Mouse (Mus musculus) MEL (cell line): ENCODE data around the gene Tpd52l2.

Experiments used
- CTCF ChIP-seq, 3 experiments: IDR thresholded peaks in 2 of 3; conservative IDR thresholded peaks in 1 of 3; 2 replicates each; pipeline ENCODE4 v1.5.1; 2011 to 2012; ENCODE audit warnings: low read length in 3 of 3, low read depth in 2 of 3, mild to moderate bottlenecking in 2 of 3, improper control_type of control experiment in 1 of 3, inconsistent platforms in 1 of 3, mixed read lengths in 1 of 3, moderate library complexity in 1 of 3; ENCODE audit not compliant: control insufficient read depth in 1 of 3, insufficient read depth in 1 of 3, poor library complexity in 1 of 3, severe bottlenecking in 1 of 3
- GATA1 ChIP-seq: IDR thresholded peaks from 2 replicates; pipeline ENCODE4 v1.6.1; 2011; ENCODE audit warnings: low read depth, low read length, improper control_type of control experiment
- MAFK ChIP-seq: IDR thresholded peaks from 2 replicates; pipeline ENCODE4 v1.6.1; 2011; ENCODE audit warnings: low read depth, mild to moderate bottlenecking, low read length, improper control_type of control experiment, borderline replicate concordance
- MEF2A ChIP-seq: IDR thresholded peaks from 2 replicates; pipeline ENCODE4 v1.6.1; 2014; ENCODE audit warnings: low read depth, mild to moderate bottlenecking, inconsistent platforms, low read length, improper control_type of control experiment; ENCODE audit not compliant: poor library complexity, insufficient replicate concordance, severe bottlenecking; ENCODE audit errors: extremely low read depth
- POLR2A ChIP-seq, 2 experiments: IDR thresholded peaks; 2 replicates each; pipeline ENCODE4 v1.6.1; 2011 to 2012; ENCODE audit warnings: low read length in 2 of 2, mild to moderate bottlenecking in 2 of 2, control low read depth in 1 of 2, improper control_type of control experiment in 1 of 2, low read depth in 1 of 2, moderate library complexity in 1 of 2; ENCODE audit not compliant: control insufficient read depth in 1 of 2, insufficient read depth in 1 of 2, poor library complexity in 1 of 2
- POLR2AphosphoS5 ChIP-seq: IDR thresholded peaks from 2 replicates; pipeline ENCODE4 v1.6.1; 2012; ENCODE audit warnings: low read depth, borderline replicate concordance, mild to moderate bottlenecking, inconsistent platforms, low read length, moderate library complexity, mixed read lengths
- RAD21 ChIP-seq: IDR thresholded peaks from 2 replicates; pipeline ENCODE4 v1.6.1; 2011; ENCODE audit warnings: mild to moderate bottlenecking, low read depth, low read length, improper control_type of control experiment
- UBTF ChIP-seq: IDR thresholded peaks from 2 replicates; pipeline ENCODE4 v1.6.1; 2012; ENCODE audit warnings: low read depth, mild to moderate bottlenecking, inconsistent platforms, low read length, improper control_type of control experiment, moderate library complexity, borderline replicate concordance; ENCODE audit not compliant: insufficient read depth

GRCm38 (mm10) chr2:181457831-181458230 is 39.1 kb upstream of the Tpd52l2 start:
- TF ChIP-seq POLR2A (IDR thresholded peaks at IDR 0.05; ENCODE audit: control insufficient read depth in 1 of 2, insufficient read depth in 1 of 2, low read depth in 1 of 2, low read length in 2 of 2, poor library complexity in 1 of 2) (no peak), CTCF (IDR thresholded peaks at IDR 0.05 in 2 of 3, conservative IDR thresholded peaks at IDR 0.05 in 1 of 3; ENCODE audit: control insufficient read depth in 1 of 3, insufficient read depth in 1 of 3, low read depth in 2 of 3, low read length in 3 of 3, poor library complexity in 1 of 3, severe bottlenecking in 1 of 3) (no peak), MEF2A (no peak), MAFK (no peak), UBTF (no peak), POLR2AphosphoS5 (no peak), GATA1 (no peak), RAD21 (no peak)
